Mouse (Mus musculus) heart, postnatal 0 days (tissue): ENCODE measurements around the gene Nckap5.

ENCODE experiments used
- CTCF ChIP-seq: IDR thresholded peaks from 2 replicates; pipeline ENCODE4 v1.5.1; 2016; ENCODE audit warnings: antibody characterized with exemption, control low read depth, low read depth
- EP300 ChIP-seq: IDR thresholded peaks from 2 replicates; pipeline ENCODE4 v1.6.1; 2016; ENCODE audit warnings: antibody characterized with exemption, low read depth

DNA sequence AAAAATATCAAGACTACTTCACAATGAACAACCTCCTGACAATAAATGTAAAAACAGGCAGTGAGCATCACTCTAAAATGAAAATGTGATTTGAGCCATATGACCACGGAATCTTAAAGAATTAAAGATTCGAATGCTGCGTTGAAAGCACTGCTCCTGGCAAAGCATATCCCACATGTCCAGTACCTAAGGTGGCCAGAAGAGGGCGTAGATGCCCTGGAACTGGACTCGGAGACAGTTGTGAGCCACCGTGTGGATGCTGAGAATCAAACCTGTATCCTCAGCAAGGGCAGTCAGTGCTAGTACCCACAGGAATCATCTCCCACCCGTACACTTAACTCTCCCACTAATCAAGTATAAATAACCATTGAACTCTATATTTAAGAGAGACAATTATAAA is 333.9 kb downstream of the Nckap5 start:
- TF ChIP-seq CTCF, result 0 out of 2 replicates have a peak, but pooled peaks have one; percentile 2
- TF ChIP-seq EP300, result no peak
